Comparison of ENCODE assay signal across 15 mouse cellular contexts in genomic region chr15:83299916-83300582, GRCm38 (mm10). TPM values are rescaled to one million over a fixed set of nuclear protein-coding genes. Genes with fewer than 3 reads are reported as not detected.
A peak's percentile ranks its signal among the peaks of the same experiment; 100 is the strongest.
DNase-seq lines count a peak whose midpoint lies in the region; ATAC-seq and TF ChIP-seq lines count a peak whose summit lies in the region.
"Had no signal": no experiment of that assay in that cellular context is flagged by ENCODE, and none has a peak within 500 bp of the region (broad histone marks: within the 10 kb centered on the region; RNA-seq: fewer than 3 reads in every experiment).

No protein-coding gene starts in this region.

- 0 out of 2 replicates have a peak overlapping the region, but pooled peaks have one; percentile 8 for H3K27ac ChIP-seq in heart, postnatal 0 days (ENCODE audit: low read depth)
- H3K27ac ChIP-seq in heart, embryonic 11.5 days (ENCODE audit: low read depth, low read length): no peak overlapping the region
- H3K27ac ChIP-seq in kidney, postnatal 0 days: peak overlapping the region; percentile 48
- H3K27ac ChIP-seq: heart, embryonic 13.5 days; hindbrain, embryonic 15.5 days had no signal

- no peak for ATAC-seq in heart, postnatal 0 days (ENCODE audit: insufficient read depth, low read depth)
- no peak for ATAC-seq in heart, embryonic 11.5 days (replicated peaks; ENCODE audit: insufficient number of reproducible peaks, low FRiP score, low TSS enrichment)
- ATAC-seq in kidney, postnatal 0 days (replicated peaks; ENCODE audit: low FRiP score, low read depth): no peak

- H3K27me3 ChIP-seq in heart, postnatal 0 days (ENCODE audit: control insufficient read depth, insufficient read depth, low read length): no peaks in the 10 kb centered on the region
- no peaks in the 10 kb centered on the region for H3K27me3 ChIP-seq in heart, embryonic 11.5 days (ENCODE audit: control insufficient read depth, insufficient read depth, low read length)
- no peaks in the 10 kb centered on the region for H3K27me3 ChIP-seq in E14TG2a.4 (ENCODE audit: insufficient read depth, low read length)
- no peaks in the 10 kb centered on the region for H3K27me3 ChIP-seq in kidney, postnatal 0 days (ENCODE audit: insufficient read depth, low read length)
- H3K27me3 ChIP-seq: heart, embryonic 13.5 days; hindbrain, embryonic 15.5 days had no signal

- no peak overlapping the region for H3K9ac ChIP-seq in heart, postnatal 0 days (replicated peaks; ENCODE audit: low read depth, low read length)
- no peak overlapping the region for H3K9ac ChIP-seq in heart, embryonic 11.5 days (ENCODE audit: low read depth, low read length)
- H3K9ac ChIP-seq in kidney, postnatal 0 days (ENCODE audit: low read depth, low read length): no peak overlapping the region
- H3K9ac ChIP-seq: heart, embryonic 13.5 days; hindbrain, embryonic 15.5 days had no signal

- no peak for TF ChIP-seq CTCF in heart, postnatal 0 days (IDR thresholded peaks at IDR 0.05; ENCODE audit: low read depth)
- no peak for TF ChIP-seq CTCF in E14TG2a.4 (conservative IDR thresholded peaks at IDR 0.05; ENCODE audit: low read length)
- TF ChIP-seq CTCF in kidney, postnatal 0 days (IDR thresholded peaks at IDR 0.05; ENCODE audit: low read depth): no peak
- TF ChIP-seq CTCF in lung, adult 2 months (IDR thresholded peaks at IDR 0.05; ENCODE audit: insufficient read depth, low read length): no peak

- H3K36me3 ChIP-seq in heart, postnatal 0 days (replicated peaks; ENCODE audit: control insufficient read depth, insufficient read depth, low read length): peaks cover 26% of the 10 kb centered on the region
- H3K36me3 ChIP-seq in heart, embryonic 11.5 days (ENCODE audit: control insufficient read depth, insufficient read depth, low read length): no peaks in the 10 kb centered on the region
- H3K36me3 ChIP-seq in E14TG2a.4 (ENCODE audit: insufficient read depth, low read length): no peaks in the 10 kb centered on the region
- peaks cover 6% of the 10 kb centered on the region; the same call in 1 of the 2 replicates for H3K36me3 ChIP-seq in kidney, postnatal 0 days (ENCODE audit: insufficient read depth, low read length)

- no peak overlapping the region for H3K4me3 ChIP-seq in heart, postnatal 0 days (ENCODE audit: low read depth, low read length)
- H3K4me3 ChIP-seq in heart, embryonic 11.5 days (ENCODE audit: low read depth, low read length): no peak overlapping the region
- H3K4me3 ChIP-seq in E14TG2a.4 (replicated peaks; ENCODE audit: low read length): peak overlapping the region; percentile 32; the same call in 1 of the 2 replicates
- H3K4me3 ChIP-seq in kidney, postnatal 0 days (replicated peaks; ENCODE audit: low read depth, low read length): no peak overlapping the region
- no peak overlapping the region for H3K4me3 ChIP-seq in lung, adult 2 months (replicated peaks; ENCODE audit: extremely low read depth, low read depth, low read length)
- H3K4me3 ChIP-seq: embryonic facial prominence, embryonic 10.5 days; heart, embryonic 13.5 days; hindbrain, embryonic 15.5 days had no signal

- DNase-seq in heart, postnatal 0 days (ENCODE audit: low spot score): no peak
- DNase-seq in kidney, postnatal 0 days (ENCODE audit: low spot score): no peak
- DNase-seq in lung, adult 2 months: peak; percentile 13
- DNase-seq in cerebellum, postnatal 25 days: no peak
- DNase-seq in spleen, postnatal 14 days (ENCODE audit: low spot score in 2 of 2): no peak
- no peak for DNase-seq in right cerebral cortex, postnatal 14 days
- DNase-seq: adrenal gland, postnatal 36 days; B cell, adult 2 months; cerebellum, adult 18-20 months had no signal

- TF ChIP-seq EP300 in heart, postnatal 0 days (IDR thresholded peaks at IDR 0.05; ENCODE audit: low read depth): no peak

- H3K4me2 ChIP-seq in heart, postnatal 0 days (ENCODE audit: low read depth, low read length): no peak overlapping the region
- no peak overlapping the region for H3K4me2 ChIP-seq in heart, embryonic 11.5 days
- H3K4me2 ChIP-seq in kidney, postnatal 0 days (ENCODE audit: low read length): no peak overlapping the region
- H3K4me2 ChIP-seq: heart, embryonic 13.5 days; hindbrain, embryonic 15.5 days had no signal

- no peak for TF ChIP-seq POLR2A in lung, adult 2 months (IDR thresholded peaks at IDR 0.05; ENCODE audit: borderline replicate concordance, extremely low read depth, low read depth, low read length)

- WGBS in heart, postnatal 0 days: 49% methylated on average over 10 of the region's 10 CpGs
- 45% methylated on average over 10 of the region's 10 CpGs for WGBS in heart, embryonic 11.5 days (ENCODE audit: insufficient replicate concordance)
- 49% methylated on average over 10 of the region's 10 CpGs for WGBS in kidney, postnatal 0 days
- 42% methylated on average over 10 of the region's 10 CpGs for WGBS in lung, adult 2 months

- no peaks in the 10 kb centered on the region for H3K9me3 ChIP-seq in heart, postnatal 0 days (replicated peaks; ENCODE audit: control insufficient read depth, low read length)
- H3K9me3 ChIP-seq in heart, embryonic 11.5 days (replicated peaks; ENCODE audit: control insufficient read depth, low read length): no peaks in the 10 kb centered on the region
- no peaks in the 10 kb centered on the region for H3K9me3 ChIP-seq in E14TG2a.4 (ENCODE audit: low read length)
- H3K9me3 ChIP-seq in kidney, postnatal 0 days (replicated peaks; ENCODE audit: low read length): no peaks in the 10 kb centered on the region
- H3K9me3 ChIP-seq: embryonic facial prominence, embryonic 10.5 days; G1E; heart, embryonic 13.5 days; hindbrain, embryonic 15.5 days had no signal

- H3K4me1 ChIP-seq in heart, postnatal 0 days (ENCODE audit: control insufficient read depth, insufficient read depth): peaks cover 9% of the 10 kb centered on the region; the same call in 1 of the 2 replicates
- peaks cover 3% of the 10 kb centered on the region; the same call in 1 of the 2 replicates for H3K4me1 ChIP-seq in heart, embryonic 11.5 days (ENCODE audit: control insufficient read depth, insufficient read depth, low read length)
- H3K4me1 ChIP-seq in E14TG2a.4 (replicated peaks; ENCODE audit: low read depth, low read length): peaks cover 81% of the 10 kb centered on the region
- H3K4me1 ChIP-seq in kidney, postnatal 0 days (replicated peaks; ENCODE audit: insufficient read depth, low read length): peaks cover 9% of the 10 kb centered on the region
- H3K4me1 ChIP-seq in lung, adult 2 months (ENCODE audit: control insufficient read depth, insufficient read depth, low read length): peaks cover 30% of the 10 kb centered on the region

RNA-seq across cellular contexts. Expression of gene A4galt, which starts 48.5 kb away (rescaled TPM):
- 3.0 and 3.2 TPM in 2 replicates for total RNA-seq in heart, postnatal 0 days (2014; rRNA removed; ENCODE audit: low replicate concordance)
- polyA plus RNA-seq in heart, postnatal 0 days (2015; fragmentation: Nextera tagmentation; extraction: Ambion mirVana): 1.6 and 2.0 TPM in 2 replicates
- polyA plus RNA-seq in heart, embryonic 11.5 days (2014; fragmentation: Nextera tagmentation; extraction: Ambion mirVana): 0.17 and 0.55 TPM in 2 replicates
- polyA plus RNA-seq in kidney, postnatal 0 days (2015; fragmentation: Nextera tagmentation; extraction: Ambion mirVana): 26.5 and 27.2 TPM in 2 replicates
- polyA plus RNA-seq in lung, adult 2 months (2012; rRNA removed): 42.6 and 74.6 TPM in 2 replicates
- polyA plus RNA-seq: G1E had no signal

RNA-seq across cellular contexts. Expression of gene Arfgap3, which starts 50.0 kb away (rescaled TPM):
- 86.9 and 112 TPM in 2 replicates for total RNA-seq in heart, postnatal 0 days (2014; rRNA removed; ENCODE audit: low replicate concordance)
- polyA plus RNA-seq in heart, postnatal 0 days (2015; fragmentation: Nextera tagmentation; extraction: Ambion mirVana): 22.4 and 25.4 TPM in 2 replicates
- 29.9 and 34.4 TPM in 2 replicates for polyA plus RNA-seq in heart, embryonic 11.5 days (2014; fragmentation: Nextera tagmentation; extraction: Ambion mirVana)
- polyA plus RNA-seq in kidney, postnatal 0 days (2015; fragmentation: Nextera tagmentation; extraction: Ambion mirVana): 36.2 and 40.9 TPM in 2 replicates
- 27.2 and 31.1 TPM in 2 replicates for polyA plus RNA-seq in lung, adult 2 months (2012; rRNA removed)
